Mouse (Mus musculus): ENCODE data around the gene Neurl1a. TPM values are rescaled to one million over a fixed set of nuclear protein-coding genes. Genes with fewer than 3 reads are reported as not detected.

Gene Neurl1a
- total and polyA plus RNA-seq, 3 experiments: 0.03 TPM; not detected in 2

- no peaks in the 10 kb centered on the region for H3K27me3 ChIP-seq (ENCODE audit: control insufficient read depth in 1 of 2, insufficient read depth in 2 of 2, low read length in 2 of 2)
Observed at GRCm38 (mm10) chr19:47282050-47282454, 103.4 kb downstream of the Neurl1a start.

GRCm38 (mm10) chr19:47282688-47283215, 104.1 kb downstream of the Neurl1a start:
- H3K36me3 ChIP-seq (ENCODE audit: control insufficient read depth in 1 of 2, insufficient read depth in 2 of 2, low read length in 2 of 2): no peaks in the 10 kb centered on the region
- DNase-seq (ENCODE audit: low read depth, low spot score): no peak
- H3K9me3 ChIP-seq (replicated peaks; ENCODE audit: insufficient read depth, low read length): no peaks in the 10 kb centered on the region
- H3K27me3 ChIP-seq (ENCODE audit: control insufficient read depth in 1 of 2, insufficient read depth in 2 of 2, low read length in 2 of 2): no peaks in the 10 kb centered on the region
- H3K79me2 ChIP-seq (ENCODE audit: control insufficient read depth, insufficient read depth, low read length, poor library complexity): no peaks in the 10 kb centered on the region
- H3K9ac ChIP-seq (ENCODE audit: control insufficient read depth, low read depth, low read length, poor library complexity, severe bottlenecking): no peak overlapping the region
- H3K27ac ChIP-seq (ENCODE audit: control insufficient read depth, low read depth, low read length): no peak overlapping the region
- TF ChIP-seq JUND (IDR thresholded peaks at IDR 0.05; ENCODE audit: low read depth, low read length) (no peak), POLR2AphosphoS5 (IDR thresholded peaks at IDR 0.05; ENCODE audit: borderline replicate concordance, low read depth, low read length) (no peak), SMC3 (IDR thresholded peaks at IDR 0.05; ENCODE audit: low read depth, low read length) (no peak), TBP (IDR thresholded peaks at IDR 0.05; ENCODE audit: low read depth, low read length) (no peak), MAZ (IDR thresholded peaks at IDR 0.05; ENCODE audit: low read depth, low read length) (no peak), KAT2A (conservative IDR thresholded peaks at IDR 0.05; ENCODE audit: low read depth, low read length) (no peak), MEF2A (IDR thresholded peaks at IDR 0.05; ENCODE audit: extremely low read depth, insufficient replicate concordance, low read depth, low read length, poor library complexity, severe bottlenecking) (no peak), ETS1 (IDR thresholded peaks at IDR 0.05; ENCODE audit: low read depth, low read length) (no peak)
- H3K4me1 ChIP-seq (ENCODE audit: control insufficient read depth in 1 of 2, insufficient read depth in 2 of 2, low read length in 2 of 2): no peaks in the 10 kb centered on the region
- H3K4me3 ChIP-seq (ENCODE audit: control insufficient read depth in 1 of 2, insufficient read depth in 1 of 2, low read depth in 2 of 2, low read length in 2 of 2): no peak overlapping the region

More at GRCm38 (mm10) chr19:47282050-47282454, 103.4 kb downstream of the Neurl1a start:
- Histone ChIP-seq H3K4me3 (ENCODE audit: control insufficient read depth in 1 of 2, insufficient read depth in 1 of 2, low read depth in 2 of 2, low read length in 2 of 2) (no peak overlapping the region), H3K9ac (ENCODE audit: control insufficient read depth, low read depth, low read length, poor library complexity, severe bottlenecking) (no peak overlapping the region), H3K9me3 (replicated peaks; ENCODE audit: insufficient read depth, low read length) (no peaks in the 10 kb centered on the region), H3K79me2 (ENCODE audit: control insufficient read depth, insufficient read depth, low read length, poor library complexity) (no peaks in the 10 kb centered on the region), H3K27ac (ENCODE audit: control insufficient read depth, low read depth, low read length) (no peak overlapping the region), H3K4me1 (ENCODE audit: control insufficient read depth in 1 of 2, insufficient read depth in 2 of 2, low read length in 2 of 2) (no peaks in the 10 kb centered on the region), H3K36me3 (ENCODE audit: control insufficient read depth in 1 of 2, insufficient read depth in 2 of 2, low read length in 2 of 2) (no peaks in the 10 kb centered on the region)
- no peak for DNase-seq (ENCODE audit: low read depth, low spot score)
- TF ChIP-seq E2F4 (IDR thresholded peaks at IDR 0.05; ENCODE audit: borderline replicate concordance, low read depth, low read length): no peak
- TF ChIP-seq USF2 (IDR thresholded peaks at IDR 0.05; ENCODE audit: borderline replicate concordance in 1 of 2, insufficient read depth in 1 of 2, low read depth in 1 of 2, low read length in 2 of 2): no peak
- no peak for TF ChIP-seq MYB (IDR thresholded peaks at IDR 0.05; ENCODE audit: low read depth, low read length)
- TF ChIP-seq MXI1 (IDR thresholded peaks at IDR 0.05; ENCODE audit: low read depth, low read length): no peak
- no peak for TF ChIP-seq NRF1 (IDR thresholded peaks at IDR 0.05; ENCODE audit: insufficient read depth, low read depth, low read length, poor library complexity, severe bottlenecking)
- no peak for TF ChIP-seq POLR2A (IDR thresholded peaks at IDR 0.05; ENCODE audit: control insufficient read depth in 1 of 2, insufficient read depth in 1 of 2, low read depth in 1 of 2, low read length in 2 of 2, poor library complexity in 1 of 2)
- TF ChIP-seq ZC3H11A (IDR thresholded peaks at IDR 0.05; ENCODE audit: low read depth, low read length): no peak
- no peak for TF ChIP-seq CHD2 (IDR thresholded peaks at IDR 0.05; ENCODE audit: low read length)
- TF ChIP-seq SIN3A (IDR thresholded peaks at IDR 0.05; ENCODE audit: low read length): no peak
- no peak for TF ChIP-seq SMC3 (IDR thresholded peaks at IDR 0.05; ENCODE audit: low read depth, low read length)
- TF ChIP-seq EP300 (IDR thresholded peaks at IDR 0.05; ENCODE audit: low read depth in 1 of 2, low read length in 2 of 2): no peak
- TF ChIP-seq USF1 (IDR thresholded peaks at IDR 0.05; ENCODE audit: low read depth, low read length): no peak
- TF ChIP-seq CHD1 (IDR thresholded peaks at IDR 0.05; ENCODE audit: low read depth, low read length): no peak
- no peak for TF ChIP-seq BHLHE40 (IDR thresholded peaks at IDR 0.05; ENCODE audit: borderline replicate concordance, low read depth, low read length)
- TF ChIP-seq MYC (IDR thresholded peaks at IDR 0.05; ENCODE audit: low read depth, low read length): no peak

Measured in MEL (cell line).